Mouse (Mus musculus): ENCODE measurements around the gene Dab2ip. TPM values are rescaled to one million over a fixed set of nuclear protein-coding genes. Genes with fewer than 3 reads are reported as not detected.

The Dab2ip gene
- polyA plus RNA-seq (2015; fragmentation: Nextera tagmentation; extraction: Ambion mirVana), result 44.0 and 46.9 TPM in 2 replicates

DNA sequence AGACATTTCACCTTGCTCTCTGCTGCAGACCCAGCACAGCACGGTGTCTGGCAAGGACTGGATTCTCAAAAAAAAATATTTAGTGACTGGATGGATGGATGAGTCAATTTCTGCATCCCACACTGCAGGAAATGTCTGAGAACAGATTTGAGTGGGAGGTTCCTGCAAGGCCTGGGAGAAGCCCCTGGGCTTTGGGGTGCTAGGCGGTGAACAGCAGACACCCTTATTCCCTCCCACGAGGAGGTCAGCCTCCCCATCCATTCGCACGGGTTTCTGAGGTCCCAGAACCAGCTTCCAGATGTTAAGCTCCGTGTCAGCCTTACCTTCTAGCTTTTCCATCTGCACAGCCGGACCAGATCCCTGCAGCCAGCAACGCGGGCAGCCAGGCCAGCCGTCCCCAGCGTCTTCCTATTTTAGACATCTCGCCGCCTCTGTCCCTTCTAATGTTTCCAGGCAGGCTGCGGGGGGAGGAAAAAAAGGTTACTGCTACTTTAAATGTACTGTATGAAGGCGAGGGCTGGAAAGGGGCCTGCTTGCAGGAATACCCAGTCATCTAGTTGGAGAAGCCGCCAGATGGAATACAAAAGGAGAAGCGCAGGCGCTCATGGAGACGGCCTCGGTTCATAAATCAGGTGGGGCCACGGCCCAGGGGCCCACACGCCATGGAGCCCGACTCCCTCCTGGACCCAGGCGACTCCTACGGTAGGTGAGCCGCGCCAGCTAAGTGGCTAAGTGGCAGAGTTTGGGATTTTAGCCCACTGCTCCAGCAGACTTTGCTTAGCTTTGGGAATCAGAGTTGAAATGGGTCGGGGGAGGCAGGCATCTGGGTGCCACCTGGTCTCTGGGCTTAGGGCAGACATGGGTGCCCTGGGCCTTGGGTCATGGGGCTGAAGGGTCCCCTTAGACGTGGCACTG, at the start of gene Dab2ip:
TSS of gene Dab2ip (plus strand) at position 356 of the 915 bp plus-strand sequence.
- no peaks in the 10 kb centered on the region for H3K36me3 ChIP-seq
- ATAC-seq (replicated peaks; ENCODE audit: insufficient number of reproducible peaks, insufficient read depth, low FRiP score, low read depth), result no peak
- peak within 1 kb of the TSS; percentile 63 for H3K27ac ChIP-seq
- H3K27me3 ChIP-seq, result no peaks in the 10 kb centered on the region
- peak within 1 kb of the TSS; percentile 35 for H3K9ac ChIP-seq
- H3K4me1 ChIP-seq (replicated peaks), result peaks cover 35% of the 10 kb centered on the region
- no peaks in the 10 kb centered on the region for H3K9me3 ChIP-seq (replicated peaks)
- peak within 1 kb of the TSS; percentile 33 for H3K4me3 ChIP-seq
- peak within 1 kb of the TSS; percentile 54 for H3K4me2 ChIP-seq
- 36% methylated on average over 29 of the region's 29 CpGs for WGBS

DNA sequence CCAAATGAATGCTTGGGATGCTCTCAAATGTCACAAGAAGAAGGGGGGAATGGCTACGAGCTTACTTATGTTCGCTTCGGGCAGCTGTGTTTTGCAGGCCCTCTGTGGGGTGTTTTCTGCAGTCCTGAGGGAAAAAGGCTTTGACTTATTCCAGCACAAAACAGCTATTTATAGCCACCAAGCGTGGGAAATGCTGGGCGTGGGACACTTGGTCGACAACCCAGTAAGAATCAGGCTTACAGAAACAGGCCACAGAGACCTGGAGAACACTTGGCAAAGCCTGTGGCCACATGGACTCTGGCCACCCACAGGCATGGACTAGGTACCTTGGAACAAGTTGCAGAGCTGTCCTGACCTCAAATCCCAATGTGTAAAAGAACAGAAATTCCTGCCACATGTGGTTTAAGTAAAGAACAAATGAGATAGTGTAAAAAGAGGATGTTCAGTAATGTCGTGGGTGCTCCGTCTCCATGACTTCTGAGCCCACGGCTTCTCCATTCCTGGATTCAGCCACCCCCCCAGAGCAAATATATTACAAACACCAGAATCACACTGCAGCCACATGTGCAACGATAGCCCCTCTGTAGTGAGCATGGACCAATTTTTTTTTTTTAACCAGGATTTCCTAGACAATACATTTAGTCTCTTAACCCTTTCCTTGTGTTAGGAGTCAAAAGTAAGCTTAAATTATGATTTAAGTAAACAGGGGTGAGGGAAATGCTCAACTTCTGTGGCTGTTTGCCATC, 49.3 kb upstream of the Dab2ip start:
- ATAC-seq (replicated peaks; ENCODE audit: insufficient number of reproducible peaks, insufficient read depth, low FRiP score, low read depth), result 0 out of 2 replicates have a peak, but pooled peaks have one; percentile 7
- peak overlapping the region; percentile 75 for H3K27ac ChIP-seq
- no peaks in the 10 kb centered on the region for H3K27me3 ChIP-seq
- no peak overlapping the region for H3K4me2 ChIP-seq
- 19% methylated on average over 10 of the region's 10 CpGs for WGBS
- H3K9ac ChIP-seq, result no peak overlapping the region
- no peak overlapping the region for H3K4me3 ChIP-seq
- peaks cover 71% of the 10 kb centered on the region for H3K4me1 ChIP-seq (replicated peaks)
- no peaks in the 10 kb centered on the region for H3K36me3 ChIP-seq
- H3K9me3 ChIP-seq (replicated peaks), result no peaks in the 10 kb centered on the region

DNA sequence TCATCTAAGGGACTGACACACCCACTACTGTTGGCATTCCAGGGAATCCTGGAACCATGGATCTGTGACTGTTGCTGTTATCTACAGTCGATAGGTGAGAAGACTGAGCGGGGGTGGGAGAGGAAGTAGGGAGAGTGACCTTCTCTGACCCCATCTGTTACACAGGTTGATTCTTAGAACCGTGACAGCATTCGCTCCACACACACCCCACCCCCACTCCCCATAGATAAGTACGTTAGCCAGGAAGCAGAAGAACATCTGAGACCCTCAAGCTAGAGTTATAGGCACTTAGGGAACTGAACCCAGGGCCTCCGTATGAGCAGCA, 48.8 kb upstream of the Dab2ip start:
- Histone ChIP-seq H3K4me1 (replicated peaks) (peaks cover 71% of the 10 kb centered on the region), H3K4me3 (no peak overlapping the region), H3K27me3 (no peaks in the 10 kb centered on the region), H3K9ac (no peak overlapping the region), H3K27ac (peak overlapping the region; percentile 75), H3K4me2 (no peak overlapping the region), H3K36me3 (no peaks in the 10 kb centered on the region), H3K9me3 (replicated peaks) (no peaks in the 10 kb centered on the region)
- 22% methylated on average over 6 of the region's 6 CpGs for WGBS
- no peak for ATAC-seq (replicated peaks; ENCODE audit: insufficient number of reproducible peaks, insufficient read depth, low FRiP score, low read depth)

DNA sequence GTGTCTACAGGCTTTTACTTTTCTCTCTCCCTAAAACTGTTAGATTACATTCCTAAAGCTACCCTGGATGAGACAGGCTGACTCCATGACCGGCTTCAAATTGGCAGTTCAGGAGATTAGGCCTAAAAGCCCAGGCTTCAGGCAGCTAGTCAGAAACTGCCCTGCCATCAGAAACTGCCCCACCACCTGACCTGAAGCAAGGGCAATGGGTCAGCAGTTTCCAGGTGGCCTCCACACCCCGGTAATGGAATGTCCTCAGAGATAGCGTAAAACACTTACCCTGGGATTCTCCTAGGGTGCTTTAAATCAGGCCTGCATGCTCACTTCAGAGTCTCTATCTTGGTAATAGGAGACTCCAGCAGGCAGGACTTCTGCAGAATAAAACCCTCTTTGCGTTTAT, 48.2 kb upstream of the Dab2ip start:
- no peak overlapping the region for H3K9ac ChIP-seq
- no peak overlapping the region for H3K4me3 ChIP-seq
- no peaks in the 10 kb centered on the region for H3K36me3 ChIP-seq
- 41% methylated on average over 4 of the region's 4 CpGs for WGBS
- peak overlapping the region; percentile 75 for H3K27ac ChIP-seq
- H3K27me3 ChIP-seq, result no peaks in the 10 kb centered on the region
- no peak for ATAC-seq (replicated peaks; ENCODE audit: insufficient number of reproducible peaks, insufficient read depth, low FRiP score, low read depth)
- H3K4me1 ChIP-seq (replicated peaks), result peaks cover 71% of the 10 kb centered on the region
- no peaks in the 10 kb centered on the region for H3K9me3 ChIP-seq (replicated peaks)
- no peak overlapping the region for H3K4me2 ChIP-seq

DNA sequence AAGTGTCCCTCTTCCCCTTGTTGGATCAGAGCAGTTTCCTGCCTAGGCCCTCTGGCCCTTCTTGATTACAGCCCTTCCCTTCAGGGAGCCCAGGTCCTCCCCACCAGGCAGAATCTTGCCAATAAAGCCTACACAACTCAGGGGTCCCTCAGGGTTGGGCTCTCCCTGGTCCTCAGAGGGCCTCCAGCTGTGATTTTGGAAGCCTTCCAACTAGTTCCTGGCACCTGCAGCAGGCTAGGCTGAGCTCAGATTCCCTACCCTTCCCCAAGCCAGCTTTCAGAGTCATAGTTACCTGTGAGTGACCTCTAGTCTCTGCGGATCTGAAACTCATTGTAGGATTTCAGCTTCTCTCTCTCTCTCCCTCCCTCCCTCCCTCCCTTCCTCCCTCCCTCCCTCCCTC, 47.1 kb upstream of the Dab2ip start:
- no peak overlapping the region for H3K9ac ChIP-seq
- H3K27ac ChIP-seq, result peak overlapping the region; percentile 47
- H3K27me3 ChIP-seq, result no peaks in the 10 kb centered on the region
- H3K4me1 ChIP-seq (replicated peaks), result peaks cover 64% of the 10 kb centered on the region
- no peak for ATAC-seq (replicated peaks; ENCODE audit: insufficient number of reproducible peaks, insufficient read depth, low FRiP score, low read depth)
- H3K36me3 ChIP-seq, result no peaks in the 10 kb centered on the region
- no peak overlapping the region for H3K4me2 ChIP-seq
- no peak overlapping the region for H3K4me3 ChIP-seq
- H3K9me3 ChIP-seq (replicated peaks), result no peaks in the 10 kb centered on the region
- WGBS, result 30% methylated on average over 1 of the region's 1 CpGs

DNA sequence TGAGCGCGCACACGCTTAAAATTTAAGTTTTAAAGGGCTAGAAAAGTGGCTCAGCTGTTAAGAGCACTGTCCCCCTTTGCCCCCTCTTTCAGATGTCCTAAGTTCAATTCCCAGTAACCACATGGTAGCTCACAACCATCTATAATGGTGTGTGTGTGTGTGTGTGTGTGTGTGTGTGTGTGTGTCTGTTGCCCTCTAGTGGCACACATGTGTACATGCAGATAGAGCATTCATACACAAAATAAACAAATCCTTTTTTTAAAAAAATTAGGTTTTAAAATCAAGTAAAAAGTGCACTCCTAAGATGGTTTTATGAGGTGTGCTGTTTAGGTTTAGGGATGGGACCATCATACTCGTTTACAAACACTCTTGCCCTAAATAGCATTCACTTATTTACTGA, 45.8 kb upstream of the Dab2ip start:
- H3K4me1 ChIP-seq (replicated peaks), result peaks cover 52% of the 10 kb centered on the region
- H3K4me2 ChIP-seq, result no peak overlapping the region
- H3K9ac ChIP-seq, result no peak overlapping the region
- H3K36me3 ChIP-seq, result no peaks in the 10 kb centered on the region
- H3K27me3 ChIP-seq, result no peaks in the 10 kb centered on the region
- H3K27ac ChIP-seq, result no peak overlapping the region
- no peak for ATAC-seq (replicated peaks; ENCODE audit: insufficient number of reproducible peaks, insufficient read depth, low FRiP score, low read depth)
- no peak overlapping the region for H3K4me3 ChIP-seq
- no peaks in the 10 kb centered on the region for H3K9me3 ChIP-seq (replicated peaks)
- WGBS, result 94% methylated on average over 4 of the region's 4 CpGs

DNA sequence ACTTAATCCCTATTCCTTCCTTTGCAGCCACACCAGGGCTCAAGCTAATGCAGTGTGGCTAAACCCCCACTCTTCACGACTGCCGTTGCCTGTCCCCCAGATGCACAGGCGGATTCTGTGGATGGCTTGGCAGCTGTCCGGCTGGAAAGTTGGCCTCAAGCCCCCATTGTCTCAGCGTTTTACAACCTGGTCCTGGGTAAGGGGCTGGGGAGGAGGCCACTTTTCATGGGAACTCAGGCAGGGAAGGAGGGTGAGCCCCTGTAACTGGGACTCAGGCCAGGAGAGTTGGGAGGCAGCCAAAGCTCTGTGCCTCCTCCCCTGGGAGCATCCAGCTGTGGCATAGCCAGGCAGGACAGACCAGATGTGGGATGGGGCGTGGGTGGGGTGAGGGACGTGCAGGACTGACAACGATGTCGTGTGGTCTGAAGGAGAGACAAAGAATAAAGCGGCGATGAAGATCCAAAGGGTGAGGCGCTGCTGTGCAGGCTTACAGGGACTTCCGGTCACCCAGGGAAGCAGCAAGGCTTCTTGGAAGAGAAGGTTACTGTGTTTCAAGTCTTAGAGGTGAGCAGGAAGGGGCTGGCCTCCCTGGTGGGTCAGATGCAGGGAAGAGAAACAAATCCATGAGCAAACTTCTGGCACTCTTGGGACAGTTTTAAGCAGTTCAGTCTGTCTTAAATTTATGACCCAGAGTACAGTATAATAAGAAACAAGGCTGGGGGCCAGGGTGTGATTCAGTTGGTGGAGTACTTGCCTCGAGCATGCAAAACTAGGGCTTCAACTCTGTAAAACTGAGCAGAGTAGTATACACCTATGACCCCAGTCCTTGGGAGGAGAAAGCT, 43.8 kb upstream of the Dab2ip start:
- Histone ChIP-seq H3K27me3 (no peaks in the 10 kb centered on the region), H3K9me3 (replicated peaks) (peaks cover 3% of the 10 kb centered on the region; the same call in 1 of the 2 replicates), H3K4me2 (peak overlapping the region; percentile 40), H3K27ac (peak overlapping the region; percentile 89), H3K36me3 (no peaks in the 10 kb centered on the region), H3K9ac (no peak overlapping the region), H3K4me3 (no peak overlapping the region), H3K4me1 (replicated peaks) (peaks cover 39% of the 10 kb centered on the region)
- ATAC-seq (replicated peaks; ENCODE audit: insufficient number of reproducible peaks, insufficient read depth, low FRiP score, low read depth), result peak; percentile 86
- WGBS, result 13% methylated on average over 14 of the region's 14 CpGs

DNA sequence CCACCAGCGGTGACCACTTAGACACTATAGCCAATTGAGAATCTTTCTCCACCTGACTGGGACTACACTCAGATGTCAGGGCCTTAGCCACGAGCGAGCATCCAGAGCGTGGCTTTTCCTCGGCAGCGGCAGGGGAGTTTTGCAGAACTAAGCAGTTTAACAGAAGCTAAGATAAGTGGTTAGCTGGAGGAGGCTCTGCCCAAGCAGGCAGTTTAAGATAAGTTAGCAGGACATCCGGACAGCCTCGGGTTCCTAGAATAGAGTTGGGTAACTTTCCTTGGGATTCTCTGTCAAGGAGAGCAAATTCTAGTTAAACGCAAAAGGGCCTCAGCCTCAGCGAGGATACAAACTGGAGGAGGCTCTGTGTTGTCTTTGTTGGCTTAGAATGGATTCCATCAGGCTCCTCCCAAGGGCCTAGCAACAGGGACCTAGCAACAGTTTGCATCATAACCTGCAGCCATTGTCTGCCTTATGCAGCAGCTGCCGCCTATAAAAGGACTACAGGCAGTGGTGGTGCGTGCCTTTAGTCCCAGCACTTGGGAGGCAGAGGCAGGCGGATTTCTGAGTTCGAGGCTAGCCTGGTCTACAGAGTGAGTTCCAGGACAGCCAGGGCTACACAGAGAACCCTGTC, 31.3 kb upstream of the Dab2ip start:
- H3K27me3 ChIP-seq, result no peaks in the 10 kb centered on the region
- H3K4me2 ChIP-seq, result no peak overlapping the region
- H3K9me3 ChIP-seq (replicated peaks), result no peaks in the 10 kb centered on the region
- no peak overlapping the region for H3K27ac ChIP-seq
- 82% methylated on average over 14 of the region's 14 CpGs for WGBS
- no peaks in the 10 kb centered on the region for H3K4me1 ChIP-seq (replicated peaks)
- no peak overlapping the region for H3K9ac ChIP-seq
- ATAC-seq (replicated peaks; ENCODE audit: insufficient number of reproducible peaks, insufficient read depth, low FRiP score, low read depth), result no peak
- H3K4me3 ChIP-seq, result no peak overlapping the region
- H3K36me3 ChIP-seq, result no peaks in the 10 kb centered on the region

DNA sequence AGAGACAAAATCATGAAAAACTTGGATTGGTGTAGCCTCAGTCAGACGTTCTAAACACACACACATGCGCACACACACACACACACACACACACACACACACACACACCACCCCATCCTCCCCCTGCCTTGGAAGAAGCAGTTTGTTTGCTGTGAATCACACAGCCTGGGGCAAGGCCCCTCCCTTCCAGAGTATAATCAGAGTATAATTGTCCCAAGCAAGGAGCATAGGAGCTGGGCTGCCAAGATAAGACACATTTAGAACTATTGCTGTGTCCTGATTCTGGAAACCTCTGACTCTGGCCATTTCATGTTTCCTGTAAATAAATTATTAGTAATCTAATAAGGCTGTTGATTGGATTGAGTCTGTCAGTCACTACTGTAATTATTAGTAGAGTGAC, 29.0 kb upstream of the Dab2ip start:
- H3K27me3 ChIP-seq, result no peaks in the 10 kb centered on the region
- no peak for ATAC-seq (replicated peaks; ENCODE audit: insufficient number of reproducible peaks, insufficient read depth, low FRiP score, low read depth)
- H3K4me3 ChIP-seq, result no peak overlapping the region
- no peak overlapping the region for H3K9ac ChIP-seq
- H3K4me1 ChIP-seq (replicated peaks), result no peaks in the 10 kb centered on the region
- no peaks in the 10 kb centered on the region for H3K36me3 ChIP-seq
- no peaks in the 10 kb centered on the region for H3K9me3 ChIP-seq (replicated peaks)
- H3K27ac ChIP-seq, result no peak overlapping the region
- WGBS, result 72% methylated on average over 2 of the region's 2 CpGs
- H3K4me2 ChIP-seq, result no peak overlapping the region

DNA sequence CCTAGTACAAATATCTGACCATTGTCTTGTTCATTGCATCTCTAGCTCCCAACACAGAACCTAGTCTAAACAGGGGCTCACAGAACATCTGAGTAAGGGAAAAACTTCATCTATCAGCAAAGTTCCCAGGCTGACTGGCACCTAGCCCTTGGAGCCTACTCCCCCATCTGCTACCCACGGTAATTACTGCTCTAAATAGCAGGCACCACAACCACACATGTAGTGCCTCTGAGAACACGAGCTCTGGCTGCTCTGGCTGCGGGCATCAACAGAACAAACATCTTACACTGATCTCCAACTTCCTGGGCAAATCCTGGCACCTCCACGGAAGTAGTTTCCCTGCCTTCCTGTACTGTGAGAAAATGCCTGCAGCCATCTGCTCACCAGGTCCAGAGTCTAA, 28.2 kb upstream of the Dab2ip start:
- H3K9me3 ChIP-seq (replicated peaks), result no peaks in the 10 kb centered on the region
- WGBS, result 57% methylated on average over 4 of the region's 4 CpGs
- no peaks in the 10 kb centered on the region for H3K4me1 ChIP-seq (replicated peaks)
- H3K9ac ChIP-seq, result no peak overlapping the region
- no peaks in the 10 kb centered on the region for H3K27me3 ChIP-seq
- H3K4me2 ChIP-seq, result no peak overlapping the region
- H3K4me3 ChIP-seq, result no peak overlapping the region
- H3K36me3 ChIP-seq, result no peaks in the 10 kb centered on the region
- no peak for ATAC-seq (replicated peaks; ENCODE audit: insufficient number of reproducible peaks, insufficient read depth, low FRiP score, low read depth)
- H3K27ac ChIP-seq, result no peak overlapping the region

DNA sequence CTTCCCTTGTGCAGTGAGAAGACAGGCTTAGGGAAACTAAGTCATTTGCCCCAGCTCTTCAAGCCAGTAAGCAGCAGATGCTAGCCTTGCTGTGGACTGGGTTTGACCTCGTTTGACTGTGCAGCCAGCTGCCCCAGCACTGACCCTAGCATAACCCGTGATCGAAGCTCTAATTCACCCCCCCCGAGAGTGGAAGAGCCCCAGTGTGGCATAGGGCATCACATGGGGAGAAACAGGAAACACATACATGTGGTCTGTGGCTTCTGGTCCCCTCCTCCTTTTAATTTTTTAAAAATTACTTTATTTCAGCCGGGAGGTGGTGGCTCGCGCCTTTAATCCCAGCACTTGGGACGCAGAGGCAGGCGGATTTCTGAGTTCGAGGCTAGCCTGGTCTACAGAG, 27.3 kb upstream of the Dab2ip start:
- no peak overlapping the region for H3K4me3 ChIP-seq
- no peak overlapping the region for H3K4me2 ChIP-seq
- no peak for ATAC-seq (replicated peaks; ENCODE audit: insufficient number of reproducible peaks, insufficient read depth, low FRiP score, low read depth)
- H3K27me3 ChIP-seq, result no peaks in the 10 kb centered on the region
- no peaks in the 10 kb centered on the region for H3K9me3 ChIP-seq (replicated peaks)
- no peaks in the 10 kb centered on the region for H3K36me3 ChIP-seq
- 81% methylated on average over 10 of the region's 10 CpGs for WGBS
- no peaks in the 10 kb centered on the region for H3K4me1 ChIP-seq (replicated peaks)
- H3K27ac ChIP-seq, result no peak overlapping the region
- no peak overlapping the region for H3K9ac ChIP-seq

Measured in heart, embryonic 15.5 days (tissue).